Mouse (Mus musculus) embryonic facial prominence, embryonic 10.5 days (tissue): ENCODE measurements around the gene Fam222b. TPM values are rescaled to one million over a fixed set of nuclear protein-coding genes. Genes with fewer than 3 reads are reported as not detected.
"Not testable (repeated sequence)": the region's sequence is repeated elsewhere in the genome, so short reads cannot be mapped to it uniquely, and the experiment has no call there.

Experiments
- DNase-seq: peaks from one replicate; pipeline ENCODE4 v3.0.0-alpha.2; 2017; ENCODE audit warnings: low spot score
- H3K27ac ChIP-seq: fragments of 300-500 bp; sonication (generic); replicated peaks from 2 replicates; pipeline ENCODE4 v1.5.1; 2016; ENCODE audit warnings: mild to moderate bottlenecking
- H3K27me3 ChIP-seq: fragments of 300-500 bp; sonication (generic); replicated peaks from 2 replicates; pipeline ENCODE4 v1.6.1; 2016; ENCODE audit warnings: low read depth, mild to moderate bottlenecking; ENCODE audit not compliant: poor library complexity, severe bottlenecking
- H3K36me3 ChIP-seq: fragments of 300-500 bp; sonication (generic); replicated peaks from 2 replicates; pipeline ENCODE4 v1.6.1; 2016; ENCODE audit warnings: mild to moderate bottlenecking, moderate library complexity
- H3K4me1 ChIP-seq: fragments of 300-500 bp; sonication (generic); 2 replicates; pipeline ENCODE4 v1.6.1; 2016
- H3K4me3 ChIP-seq: fragments of 300-500 bp; sonication (generic); 2 replicates; pipeline ENCODE4 v1.5.1; 2016; ENCODE audit warnings: mild to moderate bottlenecking, moderate library complexity
- H3K9me3 ChIP-seq: fragments of 300-500 bp; sonication (generic); 2 replicates; pipeline ENCODE4 v1.6.1; 2016; ENCODE audit warnings: mild to moderate bottlenecking
- WGBS: fragments of 180-500 bp; shearing (Covaris S2); methylation state at CpG from one replicate; pipeline ENCODE4 v1.1.7; 2016; 5-methylcytosine and 5-hydroxymethylcytosine counted together
- polyA plus RNA-seq: library from polyadenylated mRNA; unstranded; fragments of >200 nt; fragmentation: Nextera tagmentation; extraction: Ambion mirVana; gene quantifications from 2 replicates; pipeline ENCODE4 v1.2.1, GENCODE M21; 2016

Gene Fam222b
- polyA plus RNA-seq, 1 experiment from 2014 or later, result 28.2 TPM

DNA sequence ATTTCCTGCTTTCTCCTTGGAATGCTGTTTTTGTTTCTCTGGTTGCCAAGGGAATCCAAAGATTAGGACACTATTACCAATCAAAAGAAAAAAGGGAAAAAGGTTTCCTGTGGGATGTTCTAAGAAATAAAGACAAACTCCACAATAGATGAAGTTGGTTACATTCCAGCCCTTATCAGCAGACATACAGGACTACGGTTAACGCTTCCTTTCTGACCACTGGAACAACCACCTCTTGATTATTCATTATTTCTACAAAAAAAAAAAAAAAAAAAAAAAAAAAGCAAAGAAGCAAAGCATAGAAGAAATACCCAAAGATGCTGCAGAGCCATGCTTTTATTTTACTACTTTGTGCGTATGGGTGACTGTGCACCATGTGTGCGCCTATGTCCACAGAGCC, 28.4 kb downstream of the Fam222b start:
- no peaks in the 10 kb centered on the region for H3K9me3 ChIP-seq
- DNase-seq, result no peak
- 97% methylated on average over 4 of the region's 4 CpGs for WGBS

DNA sequence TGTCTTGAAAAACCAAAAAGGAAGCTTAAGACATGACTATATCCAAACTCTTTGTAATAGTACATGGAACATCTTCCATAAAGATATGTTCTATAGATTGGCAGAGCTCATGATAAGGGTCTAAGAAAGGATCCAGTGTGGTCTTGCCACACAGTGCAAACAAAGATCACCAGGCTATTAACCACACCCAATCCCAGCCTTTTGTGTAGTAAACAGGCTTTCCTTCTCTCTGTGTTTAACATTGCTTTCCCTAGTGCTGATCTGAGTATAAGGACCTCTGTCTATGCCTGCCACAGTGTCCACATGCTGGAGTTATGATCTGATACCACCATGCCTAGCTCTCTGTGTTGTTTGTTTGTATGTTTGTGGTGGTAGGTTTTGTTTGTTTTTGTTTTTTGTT, 29.3 kb downstream of the Fam222b start:
- no peak for DNase-seq
- Histone ChIP-seq H3K4me1 (peaks cover 13% of the 10 kb centered on the region), H3K36me3 (peaks cover 13% of the 10 kb centered on the region), H3K27ac (no peak overlapping the region), H3K27me3 (no peaks in the 10 kb centered on the region), H3K4me3 (no peak overlapping the region), H3K9me3 (no peaks in the 10 kb centered on the region)

More for the DNA sequence above, 28.4 kb downstream of the Fam222b start:
- Histone ChIP-seq H3K4me3 (no peak overlapping the region), H3K27ac (no peak overlapping the region), H3K4me1 (peaks cover 13% of the 10 kb centered on the region), H3K36me3 (peaks cover 13% of the 10 kb centered on the region), H3K27me3 (no peaks in the 10 kb centered on the region)

DNA sequence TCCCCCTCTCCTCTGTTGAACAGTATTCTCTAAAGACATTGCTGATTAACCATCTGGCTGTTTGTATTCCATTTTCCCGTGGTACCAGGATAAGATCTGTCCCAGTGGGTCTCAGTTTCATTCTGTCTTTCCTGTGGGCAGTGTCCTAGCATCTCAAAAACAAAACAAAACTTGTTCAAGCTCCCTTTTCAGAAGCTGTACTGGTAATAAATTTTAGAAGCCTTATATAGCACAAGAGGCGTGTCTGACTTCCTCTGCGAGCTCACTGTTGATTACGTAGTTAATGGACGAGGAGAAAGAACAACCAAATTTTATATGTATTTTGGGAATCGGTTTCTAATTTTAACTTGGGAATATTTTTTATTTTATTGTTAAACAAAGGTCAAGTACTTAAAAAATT, 31.2 kb downstream of the Fam222b start:
- no peaks in the 10 kb centered on the region for H3K9me3 ChIP-seq
- peaks cover 8% of the 10 kb centered on the region for H3K36me3 ChIP-seq
- no peak overlapping the region for H3K27ac ChIP-seq
- no peak overlapping the region for H3K4me3 ChIP-seq
- H3K27me3 ChIP-seq, result no peaks in the 10 kb centered on the region
- no peak for DNase-seq
- 84% methylated on average over 6 of the region's 6 CpGs for WGBS
- H3K4me1 ChIP-seq, result peaks cover 5% of the 10 kb centered on the region; the same call in 1 of the 2 replicates

DNA sequence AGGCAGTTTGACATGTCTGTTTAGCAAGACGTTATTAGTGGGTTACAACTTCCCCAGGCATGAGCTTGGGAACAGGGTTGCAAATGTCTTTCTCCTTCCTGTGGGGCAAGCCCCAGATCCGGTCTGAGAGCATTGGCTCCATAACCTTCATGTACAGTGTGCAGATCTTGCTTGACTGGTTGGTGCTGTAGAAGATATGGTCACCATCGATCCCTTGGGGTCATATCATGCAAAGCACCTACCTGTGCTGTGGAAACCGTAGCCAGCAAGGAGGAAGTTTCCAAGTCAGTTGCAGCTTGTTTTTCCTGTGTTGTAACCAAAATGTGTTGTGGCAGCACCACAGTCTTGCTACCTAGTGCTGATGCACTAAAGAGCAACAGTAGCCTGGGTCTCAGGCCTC, 32.3 kb downstream of the Fam222b start:
- H3K36me3 ChIP-seq, result peaks cover 15% of the 10 kb centered on the region
- H3K9me3 ChIP-seq, result no peaks in the 10 kb centered on the region
- H3K4me3 ChIP-seq, result no peak overlapping the region
- DNase-seq, result no peak
- 0 out of 2 replicates have a peak, but pooled peaks cover 5% of the 10 kb centered on the region for H3K4me1 ChIP-seq
- H3K27ac ChIP-seq, result no peak overlapping the region
- WGBS, result 84% methylated on average over 4 of the region's 4 CpGs
- H3K27me3 ChIP-seq, result no peaks in the 10 kb centered on the region

DNA sequence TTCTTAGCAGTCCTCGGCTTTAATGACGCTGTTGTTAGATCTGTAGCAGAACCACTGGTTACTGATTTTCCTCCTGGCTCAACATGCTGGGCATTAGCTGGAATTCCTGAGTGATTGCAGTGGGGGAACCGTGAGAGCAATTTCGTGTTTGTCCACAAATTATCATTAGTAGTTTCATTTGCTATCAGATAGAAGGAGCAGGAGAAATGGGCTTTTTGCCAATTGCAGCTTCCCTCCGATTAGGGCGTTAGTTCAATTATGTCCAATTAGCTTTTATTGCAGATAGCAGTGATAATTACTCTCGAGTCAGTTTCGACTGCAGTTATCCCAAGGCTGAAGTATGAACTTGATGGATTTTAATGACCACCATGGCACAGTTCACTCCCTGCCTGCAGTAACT, 35.0 kb downstream of the Fam222b start:
- 0 out of 2 replicates have a peak, but pooled peaks cover 5% of the 10 kb centered on the region for H3K4me1 ChIP-seq
- no peak for DNase-seq
- H3K9me3 ChIP-seq, result no peaks in the 10 kb centered on the region
- H3K36me3 ChIP-seq, result peaks cover 16% of the 10 kb centered on the region
- H3K27me3 ChIP-seq, result no peaks in the 10 kb centered on the region
- H3K27ac ChIP-seq, result no peak overlapping the region
- WGBS, result 88% methylated on average over 8 of the region's 8 CpGs
- no peak overlapping the region for H3K4me3 ChIP-seq

DNA sequence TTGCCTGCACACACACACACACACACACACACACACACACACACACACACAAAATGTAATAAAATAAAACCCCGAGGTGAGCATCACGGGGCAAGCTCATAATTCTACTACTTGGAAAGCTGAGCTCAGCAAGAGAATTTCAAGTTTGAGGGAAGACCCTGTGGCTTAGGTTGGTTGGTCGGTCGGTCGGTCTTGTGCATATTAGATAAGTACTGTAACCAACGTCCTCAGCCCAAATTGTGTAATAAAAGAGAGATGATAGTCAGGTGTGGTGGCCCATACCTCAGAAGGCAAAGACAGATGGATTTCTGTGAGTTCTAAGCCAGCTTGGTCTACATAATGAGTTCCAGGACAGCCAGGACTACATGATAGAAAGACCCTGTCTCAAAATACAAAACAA, 39.5 kb downstream of the Fam222b start:
- Histone ChIP-seq H3K27me3 (no peaks in the 10 kb centered on the region), H3K9me3 (no peaks in the 10 kb centered on the region), H3K27ac (no peak overlapping the region), H3K4me1 (peaks cover 8% of the 10 kb centered on the region; the same call in 1 of the 2 replicates), H3K4me3 (no peak overlapping the region), H3K36me3 (peaks cover 16% of the 10 kb centered on the region)
- 94% methylated on average over 6 of the region's 6 CpGs for WGBS
- DNase-seq, result no peak

DNA sequence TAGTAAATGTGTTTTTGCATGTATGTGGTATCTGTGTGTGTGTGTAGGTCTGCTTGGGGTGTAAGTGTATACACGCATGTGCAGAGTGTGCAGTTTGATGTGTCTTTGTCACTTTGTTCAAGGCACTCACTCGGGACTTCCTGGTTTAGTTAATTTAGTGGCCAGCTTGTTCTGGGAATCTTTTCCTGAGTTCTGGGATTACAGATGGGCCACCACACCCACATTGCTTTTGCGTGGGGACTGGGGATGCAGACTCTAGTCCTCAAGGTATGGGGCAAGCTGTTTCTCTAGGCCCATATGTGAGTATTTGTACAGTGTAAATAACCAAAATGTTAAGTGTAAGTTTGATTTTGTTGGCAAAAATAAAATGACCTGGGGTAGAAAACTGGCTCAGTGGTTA, 39.9 kb downstream of the Fam222b start:
- H3K27ac ChIP-seq, result no peak overlapping the region
- H3K4me1 ChIP-seq, result peaks cover 8% of the 10 kb centered on the region; the same call in 1 of the 2 replicates
- H3K4me3 ChIP-seq, result no peak overlapping the region
- no peaks in the 10 kb centered on the region for H3K27me3 ChIP-seq
- 86% methylated on average over 3 of the region's 3 CpGs for WGBS
- DNase-seq, result no peak
- H3K36me3 ChIP-seq, result peaks cover 16% of the 10 kb centered on the region
- H3K9me3 ChIP-seq, result no peaks in the 10 kb centered on the region

DNA sequence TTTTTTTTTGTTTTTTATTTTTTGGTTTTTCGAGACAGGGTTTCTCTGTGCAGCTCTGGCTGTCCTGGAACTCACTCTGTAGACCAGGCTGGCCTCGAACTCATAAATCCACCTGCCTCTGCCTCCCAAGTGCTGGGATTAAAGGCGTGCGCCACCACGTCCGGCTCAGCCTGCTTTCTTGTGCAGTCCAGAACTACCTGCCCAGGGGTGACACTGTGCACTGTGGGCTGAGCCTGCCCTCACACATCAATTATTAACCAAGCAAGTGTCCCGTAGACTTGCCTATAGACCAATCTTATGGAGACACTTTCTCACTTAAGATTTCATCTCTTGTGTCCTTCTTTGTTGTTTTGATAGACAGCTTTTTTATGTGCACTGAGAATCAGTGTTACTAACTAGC, 40.9 kb downstream of the Fam222b start:
- H3K27ac ChIP-seq, H3K27me3 ChIP-seq, H3K4me1 ChIP-seq, H3K4me3 ChIP-seq, DNase-seq, H3K9me3 ChIP-seq: not testable (repeated sequence)
- 94% methylated on average over 7 of the region's 7 CpGs for WGBS
- H3K36me3 ChIP-seq, result peaks cover 13% of the 10 kb centered on the region

DNA sequence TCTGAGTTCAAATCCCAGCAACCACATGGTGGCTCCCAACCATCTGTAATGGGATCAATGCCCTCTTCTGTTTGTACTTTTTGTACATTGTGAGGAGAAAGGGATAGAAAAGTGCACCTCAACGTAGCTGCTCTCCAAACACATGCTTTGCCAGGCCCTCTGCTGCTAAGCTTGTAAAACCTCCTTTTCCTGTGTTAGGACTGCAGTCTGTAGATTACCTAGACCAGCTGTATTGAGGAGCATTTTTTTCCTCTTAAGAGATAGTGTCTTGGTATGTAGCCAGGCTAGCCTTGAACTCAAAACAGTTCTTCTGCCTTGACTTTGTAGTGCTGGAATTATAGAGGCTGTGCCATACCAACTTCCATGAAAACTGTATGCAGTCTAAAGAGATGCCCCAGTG, 41.7 kb downstream of the Fam222b start:
- Histone ChIP-seq H3K4me3 (no peak overlapping the region), H3K27me3 (no peaks in the 10 kb centered on the region), H3K9me3 (no peaks in the 10 kb centered on the region), H3K36me3 (peaks cover 13% of the 10 kb centered on the region; the same call in 1 of the 2 replicates), H3K4me1 (peaks cover 8% of the 10 kb centered on the region; the same call in 1 of the 2 replicates), H3K27ac (no peak overlapping the region)
- 87% methylated on average over 1 of the region's 1 CpGs for WGBS
- no peak for DNase-seq

DNA sequence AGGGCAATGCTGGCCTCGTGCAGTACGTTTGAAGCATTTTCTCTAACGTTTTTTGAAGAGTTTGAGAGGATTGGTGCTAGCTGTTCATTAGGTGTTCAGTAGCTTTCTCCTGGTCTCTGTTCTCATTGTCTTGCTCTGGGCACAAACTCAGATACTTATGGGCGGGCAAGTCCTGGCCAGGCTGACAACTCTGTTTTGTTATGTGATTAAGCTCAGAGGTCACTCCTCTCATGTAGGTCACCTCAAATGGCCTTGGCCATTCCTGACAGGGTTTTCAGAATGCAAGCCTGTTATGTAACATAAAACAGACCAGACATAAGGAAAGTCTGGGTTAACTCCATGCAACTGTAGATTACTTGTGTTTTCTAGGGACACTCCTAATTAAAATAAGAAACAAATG, 43.1 kb downstream of the Fam222b start:
- peaks cover 4% of the 10 kb centered on the region; the same call in 1 of the 2 replicates for H3K36me3 ChIP-seq
- no peak overlapping the region for H3K27ac ChIP-seq
- no peak for DNase-seq
- no peak overlapping the region for H3K4me3 ChIP-seq
- no peaks in the 10 kb centered on the region for H3K9me3 ChIP-seq
- no peaks in the 10 kb centered on the region for H3K27me3 ChIP-seq
- 76% methylated on average over 4 of the region's 4 CpGs for WGBS
- peaks cover 8% of the 10 kb centered on the region; the same call in 1 of the 2 replicates for H3K4me1 ChIP-seq

DNA sequence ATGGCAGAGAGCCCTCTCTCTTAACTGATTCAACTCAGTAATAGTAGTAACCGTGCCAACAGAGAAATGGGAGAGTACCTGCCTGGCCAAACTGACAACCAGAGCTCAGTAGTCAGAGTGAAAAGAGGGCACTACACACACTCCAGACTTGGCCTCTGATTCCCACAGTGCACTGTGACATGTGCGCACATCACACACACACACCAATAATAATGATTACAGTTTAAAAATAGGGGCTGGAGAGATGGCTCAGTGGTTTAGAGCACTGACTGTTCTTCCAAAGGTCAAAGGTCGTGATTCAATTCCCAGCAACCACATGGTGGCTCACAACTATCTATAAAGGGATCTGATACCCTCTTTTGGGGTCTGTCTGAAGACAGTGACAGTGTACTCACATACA, 43.6 kb downstream of the Fam222b start:
- H3K4me1 ChIP-seq, result peaks cover 8% of the 10 kb centered on the region; the same call in 1 of the 2 replicates
- 80% methylated on average over 3 of the region's 3 CpGs for WGBS
- no peaks in the 10 kb centered on the region for H3K27me3 ChIP-seq
- no peak for DNase-seq
- no peak overlapping the region for H3K27ac ChIP-seq
- peaks cover 2% of the 10 kb centered on the region for H3K36me3 ChIP-seq
- no peaks in the 10 kb centered on the region for H3K9me3 ChIP-seq
- no peak overlapping the region for H3K4me3 ChIP-seq

DNA sequence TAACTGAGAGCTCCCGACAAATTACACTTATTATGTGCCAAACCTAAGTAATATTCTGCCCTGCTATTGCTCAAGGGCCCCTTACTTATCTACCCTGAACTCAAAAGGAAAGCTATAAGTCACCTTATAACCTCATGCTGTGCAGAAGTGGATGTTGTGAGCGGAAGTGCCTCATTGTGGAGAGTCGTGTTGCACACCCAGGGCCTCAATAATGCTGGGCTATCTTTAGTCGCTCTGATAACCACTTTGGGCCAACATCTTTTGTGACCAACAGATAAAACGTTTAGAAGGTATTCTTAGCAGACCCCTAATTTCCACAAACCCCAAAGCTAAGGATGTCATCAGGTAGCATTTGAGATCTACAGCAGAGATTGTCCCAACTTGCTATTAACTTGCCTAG, 46.2 kb downstream of the Fam222b start:
- Histone ChIP-seq H3K27ac (no peak overlapping the region), H3K4me1 (peaks cover 8% of the 10 kb centered on the region; the same call in 1 of the 2 replicates), H3K9me3 (no peaks in the 10 kb centered on the region), H3K4me3 (no peak overlapping the region), H3K27me3 (no peaks in the 10 kb centered on the region), H3K36me3 (peaks cover 29% of the 10 kb centered on the region)
- WGBS, result 82% methylated on average over 5 of the region's 5 CpGs
- no peak for DNase-seq

DNA sequence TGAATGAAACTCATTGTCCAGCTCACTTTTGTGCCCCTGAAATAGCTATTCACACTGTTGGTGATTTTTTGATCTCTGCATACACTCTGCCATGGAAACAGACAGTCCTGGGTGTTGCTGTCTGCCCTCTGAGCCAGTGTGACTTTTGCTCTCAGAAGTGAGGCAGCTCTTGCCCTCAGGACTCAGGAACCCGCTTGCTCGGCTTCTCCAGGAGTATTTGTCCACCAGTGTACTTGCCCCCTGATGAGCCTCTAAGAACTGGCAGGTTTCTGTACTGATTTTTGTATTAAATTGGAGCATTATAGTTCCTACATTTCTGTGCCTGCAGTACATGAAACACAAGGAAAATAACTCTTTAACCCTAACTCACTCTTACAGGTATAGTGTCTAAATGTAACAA, 49.1 kb downstream of the Fam222b start:
- no peaks in the 10 kb centered on the region for H3K9me3 ChIP-seq
- WGBS, result 87% methylated on average over 2 of the region's 2 CpGs
- peaks cover 57% of the 10 kb centered on the region for H3K36me3 ChIP-seq
- H3K4me1 ChIP-seq, result no peaks in the 10 kb centered on the region
- H3K4me3 ChIP-seq, result no peak overlapping the region
- no peak overlapping the region for H3K27ac ChIP-seq
- no peak for DNase-seq
- no peaks in the 10 kb centered on the region for H3K27me3 ChIP-seq

DNA sequence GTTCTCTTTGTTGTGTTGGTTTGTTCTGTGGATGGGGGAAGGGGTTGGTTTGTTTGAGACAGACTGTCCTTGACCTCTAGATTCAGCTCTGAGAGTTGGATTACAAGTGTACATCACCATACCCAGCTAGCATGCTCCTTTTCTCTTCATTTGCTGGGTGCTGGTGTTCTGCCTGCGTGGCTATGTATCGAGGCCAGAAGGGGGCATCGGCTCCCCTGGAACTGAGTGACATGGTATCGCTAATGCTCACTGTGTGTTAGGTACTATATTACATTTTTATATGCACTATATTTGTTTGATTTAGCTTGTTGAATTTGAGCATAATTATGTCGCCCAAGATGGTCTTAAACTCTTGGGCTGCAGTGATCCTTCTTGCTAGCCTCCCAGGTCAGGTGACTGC, 51.7 kb downstream of the Fam222b start:
- H3K36me3 ChIP-seq, result peaks cover 82% of the 10 kb centered on the region
- 88% methylated on average over 5 of the region's 5 CpGs for WGBS

More for the DNA sequence above, 51.7 kb downstream of the Fam222b start:
- Histone ChIP-seq H3K9me3 (no peaks in the 10 kb centered on the region), H3K4me1 (no peaks in the 10 kb centered on the region), H3K4me3 (no peak overlapping the region), H3K27ac (no peak overlapping the region), H3K27me3 (no peaks in the 10 kb centered on the region)
- no peak for DNase-seq
